Mouse (Mus musculus): ENCODE measurements around the gene Rab3a. TPM values are rescaled to one million over a fixed set of nuclear protein-coding genes. Genes with fewer than 3 reads are reported as not detected.
A peak's percentile ranks its signal among the peaks of the same experiment; 100 is the strongest.

Rab3a gene
- polyA plus RNA-seq, 1 experiment from 2014 or later: 17.1 TPM

GRCm38 (mm10) chr8:70771217-70771616 lies 16.7 kb downstream of the Rab3a start:
- no peak overlapping the region for H3K4me2 ChIP-seq
- ATAC-seq (ENCODE audit: insufficient number of reproducible peaks, low FRiP score, low TSS enrichment, low read depth): no peak
- peaks cover 60% of the 10 kb centered on the region for H3K4me1 ChIP-seq
- H3K9me3 ChIP-seq: no peaks in the 10 kb centered on the region
- H3K27ac ChIP-seq: no peak overlapping the region
- H3K9ac ChIP-seq: no peak overlapping the region
- 84% methylated on average over 7 of the region's 7 CpGs for WGBS
- H3K27me3 ChIP-seq: no peaks in the 10 kb centered on the region
- peaks cover 63% of the 10 kb centered on the region for H3K36me3 ChIP-seq
- no peak overlapping the region for H3K4me3 ChIP-seq

- H3K9ac ChIP-seq: no peak overlapping the region
- peaks cover 63% of the 10 kb centered on the region for H3K36me3 ChIP-seq
- no peak for ATAC-seq (ENCODE audit: insufficient number of reproducible peaks, low FRiP score, low TSS enrichment, low read depth)
- H3K4me2 ChIP-seq: no peak overlapping the region
- no peaks in the 10 kb centered on the region for H3K9me3 ChIP-seq
- 89% methylated on average over 13 of the region's 13 CpGs for WGBS
- H3K4me1 ChIP-seq: peaks cover 53% of the 10 kb centered on the region
- no peak overlapping the region for H3K4me3 ChIP-seq
- no peaks in the 10 kb centered on the region for H3K27me3 ChIP-seq
- H3K27ac ChIP-seq: no peak overlapping the region
Observed at GRCm38 (mm10) chr8:70772075-70772474, 17.6 kb downstream of the Rab3a start.

GRCm38 (mm10) chr8:70772890-70773289 lies 18.4 kb downstream of the Rab3a start:
- no peaks in the 10 kb centered on the region for H3K9me3 ChIP-seq
- no peak overlapping the region for H3K4me3 ChIP-seq
- H3K4me2 ChIP-seq: 0 out of 2 replicates have a peak overlapping the region, but pooled peaks have one; percentile 35
- peaks cover 58% of the 10 kb centered on the region for H3K4me1 ChIP-seq
- peaks cover 60% of the 10 kb centered on the region for H3K36me3 ChIP-seq
- WGBS: 73% methylated on average over 9 of the region's 9 CpGs
- no peak for ATAC-seq (ENCODE audit: insufficient number of reproducible peaks, low FRiP score, low TSS enrichment, low read depth)
- H3K27me3 ChIP-seq: no peaks in the 10 kb centered on the region
- H3K27ac ChIP-seq: peak overlapping the region; percentile 85
- no peak overlapping the region for H3K9ac ChIP-seq

GRCm38 (mm10) chr8:70773410-70773809 lies 18.9 kb downstream of the Rab3a start:
- Histone ChIP-seq H3K4me1 (peaks cover 61% of the 10 kb centered on the region), H3K36me3 (peaks cover 59% of the 10 kb centered on the region)

GRCm38 (mm10) chr8:70773833-70774232 lies 19.4 kb downstream of the Rab3a start:
- Histone ChIP-seq H3K4me1 (peaks cover 64% of the 10 kb centered on the region), H3K36me3 (peaks cover 59% of the 10 kb centered on the region), H3K27me3 (no peaks in the 10 kb centered on the region), H3K9ac (peak overlapping the region; percentile 28; the same call in 1 of the 2 replicates), H3K9me3 (no peaks in the 10 kb centered on the region), H3K4me3 (peak overlapping the region; percentile 22), H3K4me2 (peak overlapping the region; percentile 35), H3K27ac (peak overlapping the region; percentile 85)
- 27% methylated on average over 9 of the region's 9 CpGs for WGBS
- ATAC-seq (ENCODE audit: insufficient number of reproducible peaks, low FRiP score, low TSS enrichment, low read depth): peak; percentile 49

More at GRCm38 (mm10) chr8:70773410-70773809, 18.9 kb downstream of the Rab3a start:
- H3K4me3 ChIP-seq: peak overlapping the region; percentile 22
- 42% methylated on average over 5 of the region's 5 CpGs for WGBS
- 0 out of 2 replicates have a peak overlapping the region, but pooled peaks have one; percentile 28 for H3K9ac ChIP-seq
- H3K27ac ChIP-seq: peak overlapping the region; percentile 85
- H3K9me3 ChIP-seq: no peaks in the 10 kb centered on the region
- H3K4me2 ChIP-seq: peak overlapping the region; percentile 35
- no peaks in the 10 kb centered on the region for H3K27me3 ChIP-seq
- ATAC-seq (ENCODE audit: insufficient number of reproducible peaks, low FRiP score, low TSS enrichment, low read depth): no peak

- H3K36me3 ChIP-seq: peaks cover 59% of the 10 kb centered on the region
- H3K4me1 ChIP-seq: peaks cover 61% of the 10 kb centered on the region
- H3K9me3 ChIP-seq: no peaks in the 10 kb centered on the region
- 0 out of 2 replicates have a peak overlapping the region, but pooled peaks have one; percentile 93 for H3K9ac ChIP-seq
- H3K27me3 ChIP-seq: no peaks in the 10 kb centered on the region
- peak overlapping the region; percentile 81; the same call in 1 of the 2 replicates for H3K4me2 ChIP-seq
- WGBS: 93% methylated on average over 18 of the region's 18 CpGs
- peak overlapping the region; percentile 85 for H3K27ac ChIP-seq
- H3K4me3 ChIP-seq: 0 out of 2 replicates have a peak overlapping the region, but pooled peaks have one; percentile 9
- no peak for ATAC-seq (ENCODE audit: insufficient number of reproducible peaks, low FRiP score, low TSS enrichment, low read depth)
Observed at GRCm38 (mm10) chr8:70774740-70775139, 20.3 kb downstream of the Rab3a start.

GRCm38 (mm10) chr8:70775227-70775626 lies 20.7 kb downstream of the Rab3a start:
- H3K9me3 ChIP-seq: no peaks in the 10 kb centered on the region
- WGBS: 91% methylated on average over 5 of the region's 5 CpGs
- peaks cover 60% of the 10 kb centered on the region for H3K4me1 ChIP-seq
- H3K4me3 ChIP-seq: peak overlapping the region; percentile 87
- H3K4me2 ChIP-seq: peak overlapping the region; percentile 81
- peak overlapping the region; percentile 93 for H3K9ac ChIP-seq
- H3K27ac ChIP-seq: peak overlapping the region; percentile 85; the same call in 1 of the 2 replicates
- no peaks in the 10 kb centered on the region for H3K27me3 ChIP-seq
- H3K36me3 ChIP-seq: peaks cover 59% of the 10 kb centered on the region
- ATAC-seq (ENCODE audit: insufficient number of reproducible peaks, low FRiP score, low TSS enrichment, low read depth): no peak

- Histone ChIP-seq H3K4me2 (peak overlapping the region; percentile 81), H3K4me3 (peak overlapping the region; percentile 87), H3K9ac (peak overlapping the region; percentile 93), H3K36me3 (peaks cover 59% of the 10 kb centered on the region), H3K9me3 (no peaks in the 10 kb centered on the region), H3K4me1 (peaks cover 60% of the 10 kb centered on the region), H3K27me3 (no peaks in the 10 kb centered on the region), H3K27ac (peak overlapping the region; percentile 99)
- no peak for ATAC-seq (ENCODE audit: insufficient number of reproducible peaks, low FRiP score, low TSS enrichment, low read depth)
- WGBS: 2% methylated on average over 34 of the region's 34 CpGs
Observed at GRCm38 (mm10) chr8:70775851-70776495, 21.5 kb downstream of the Rab3a start.

- ATAC-seq (ENCODE audit: insufficient number of reproducible peaks, low FRiP score, low TSS enrichment, low read depth): peak; percentile 91
- no peaks in the 10 kb centered on the region for H3K27me3 ChIP-seq
- no peaks in the 10 kb centered on the region for H3K9me3 ChIP-seq
- H3K4me1 ChIP-seq: peaks cover 58% of the 10 kb centered on the region
- peak within 1 kb of the TSS; percentile 99 for H3K27ac ChIP-seq
- peak within 1 kb of the TSS; percentile 93 for H3K9ac ChIP-seq
- H3K4me2 ChIP-seq: peak within 1 kb of the TSS; percentile 81
- H3K4me3 ChIP-seq: peak within 1 kb of the TSS; percentile 87
- WGBS: under 1% methylated on average over 94 of the region's 94 CpGs
- peaks cover 59% of the 10 kb centered on the region for H3K36me3 ChIP-seq
Observed at GRCm38 (mm10) chr8:70776496-70777444, 22.3 kb downstream of the Rab3a start, which contains the start of gene Pik3r2. TSS of gene Pik3r2 (minus strand) at chr8:70776713.

GRCm38 (mm10) chr8:70780093-70780492 lies 25.6 kb downstream of the Rab3a start:
- WGBS: 67% methylated on average over 11 of the region's 11 CpGs
- no peaks in the 10 kb centered on the region for H3K27me3 ChIP-seq
- H3K4me1 ChIP-seq: peaks cover 24% of the 10 kb centered on the region
- no peak overlapping the region for H3K4me2 ChIP-seq
- H3K9ac ChIP-seq: no peak overlapping the region
- no peak overlapping the region for H3K27ac ChIP-seq
- no peaks in the 10 kb centered on the region for H3K9me3 ChIP-seq
- peaks cover 64% of the 10 kb centered on the region for H3K36me3 ChIP-seq
- ATAC-seq (ENCODE audit: insufficient number of reproducible peaks, low FRiP score, low TSS enrichment, low read depth): no peak
- H3K4me3 ChIP-seq: no peak overlapping the region

GRCm38 (mm10) chr8:70786291-70787050 lies 32.0 kb downstream of the Rab3a start:
- Histone ChIP-seq H3K9me3 (no peaks in the 10 kb centered on the region), H3K27ac (no peak overlapping the region), H3K4me1 (peaks cover 30% of the 10 kb centered on the region), H3K4me3 (no peak overlapping the region), H3K27me3 (no peaks in the 10 kb centered on the region), H3K9ac (no peak overlapping the region), H3K36me3 (peaks cover 77% of the 10 kb centered on the region), H3K4me2 (no peak overlapping the region)
- no peak for ATAC-seq (ENCODE audit: insufficient number of reproducible peaks, low FRiP score, low TSS enrichment, low read depth)
- WGBS: 88% methylated on average over 25 of the region's 25 CpGs
